Mouse (Mus musculus): ENCODE data around the gene Atp6v1e2.

DNA sequence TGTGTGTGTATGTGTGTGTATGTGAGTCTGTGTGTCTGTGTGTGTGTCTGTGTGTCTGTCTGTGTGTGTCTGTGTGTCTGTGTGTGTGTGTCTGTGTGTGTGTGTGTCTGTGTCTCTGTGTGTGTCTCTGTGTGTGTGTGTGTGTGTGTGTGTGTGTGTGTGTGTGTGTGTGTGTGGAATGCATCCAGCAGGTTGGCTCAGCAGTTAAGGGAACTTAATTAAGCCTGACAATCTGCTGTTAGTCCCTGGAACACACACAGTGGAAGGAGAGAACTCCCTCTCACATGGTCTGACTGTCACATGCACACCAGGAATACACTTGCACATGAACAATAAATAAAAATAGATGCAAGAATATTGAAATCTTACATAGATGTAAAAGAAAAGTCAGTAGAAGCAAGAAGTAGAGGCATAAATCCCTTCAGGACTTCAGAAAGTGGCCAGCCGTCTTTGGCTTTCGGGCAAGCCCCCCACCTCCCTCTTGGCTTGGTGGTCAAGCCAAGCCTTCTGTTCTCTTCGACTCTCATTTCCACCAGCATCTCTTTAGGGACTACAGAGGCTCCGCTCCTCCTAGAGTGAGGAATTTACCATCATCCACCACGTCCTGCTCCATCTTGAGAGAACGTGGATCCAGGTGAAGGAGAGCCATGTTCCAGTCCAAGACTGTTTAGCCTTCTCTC is 50.1 kb downstream of the Atp6v1e2 start:
- TF ChIP-seq CTCF (IDR thresholded peaks at IDR 0.05; ENCODE audit: borderline replicate concordance, insufficient read depth, low read length), result no peak
- no peak for TF ChIP-seq POLR2A (IDR thresholded peaks at IDR 0.05; ENCODE audit: low read depth, low read length)

Data from embryonic fibroblast, embryonic 13.5 days (primary cell).